Mouse (Mus musculus): ENCODE data around the gene Cxcl14. TPM values are rescaled to one million over a fixed set of nuclear protein-coding genes. Genes with fewer than 3 reads are reported as not detected.

The Cxcl14 gene
- polyA plus RNA-seq, 1 experiment from 2014 or later: 7.7 TPM

DNA sequence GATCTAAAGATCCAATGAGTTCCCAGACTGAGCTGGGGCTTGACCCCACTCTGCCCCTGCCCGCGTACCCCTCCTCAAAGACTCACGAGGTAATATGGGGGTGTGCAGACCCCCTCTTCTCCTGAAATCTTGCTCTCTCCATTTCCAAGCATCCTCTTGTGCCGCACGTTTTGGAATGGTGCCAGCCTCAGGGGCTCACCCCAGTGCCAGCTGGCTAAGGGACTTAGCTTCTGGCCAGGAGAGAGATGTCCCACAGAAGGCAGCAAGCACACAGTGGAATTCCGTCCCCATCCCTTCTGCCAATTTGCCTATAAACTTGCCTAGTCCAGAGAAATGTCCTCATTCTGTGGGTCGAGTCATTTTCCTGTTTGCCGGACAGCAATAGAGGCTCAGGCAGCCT, 43.6 kb downstream of the Cxcl14 start:
- TF ChIP-seq CTCF (IDR thresholded peaks at IDR 0.05): no peak
- in situ Hi-C loops (cut with MboI; ENCODE audit: low pct_unique_long_range_greater_than_20kb): loop anchor here (5.0 kb wide), 1 partner anchor 50 kb away; no protein-coding TSS in a partner anchor
- DNase-seq (ENCODE audit: low read depth, low spot score): no peak

DNA sequence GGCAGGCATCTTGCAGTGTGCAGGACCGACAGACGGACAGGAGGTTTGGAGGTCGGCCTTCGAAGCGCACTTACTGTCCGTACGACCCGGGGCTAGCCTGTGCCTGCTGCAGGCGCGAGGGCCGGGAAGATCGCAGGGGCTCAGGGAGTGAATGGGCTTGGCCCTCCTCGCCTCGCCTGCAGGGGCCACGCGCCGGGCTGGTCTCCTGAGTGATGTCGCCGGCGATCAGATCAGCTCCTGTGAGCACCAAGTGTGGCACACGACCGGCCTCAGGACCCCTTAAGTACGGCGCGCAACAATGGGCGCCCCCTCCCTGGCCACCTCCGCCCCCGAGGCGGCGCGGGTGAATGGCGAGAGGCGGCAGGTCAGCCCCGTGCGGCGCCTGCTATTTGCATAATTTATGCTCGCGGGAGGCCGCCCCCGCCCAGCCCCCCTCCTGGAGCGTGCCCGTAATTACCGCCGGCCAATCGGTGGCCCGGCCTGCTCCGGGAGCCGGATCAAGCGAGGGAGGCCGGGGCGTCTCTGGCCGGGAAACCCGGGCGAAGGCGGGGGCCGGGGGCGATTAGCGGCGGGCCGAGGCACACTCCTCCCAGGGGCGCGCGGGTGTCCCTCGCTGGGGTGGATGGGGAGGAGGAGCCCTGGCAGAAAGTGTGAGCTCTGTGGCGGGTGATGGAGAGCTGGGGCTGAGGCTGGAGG, 44.3 kb downstream of the Cxcl14 start, which contains the start of gene Neurog1:
TSS of gene Neurog1 (minus strand) at position 240 of the 696 bp plus-strand sequence.
- TF ChIP-seq CTCF (IDR thresholded peaks at IDR 0.05): no peak
- peaks cover 31% of the 10 kb centered on the region for H3K27me3 ChIP-seq
- peak; percentile 28 for ATAC-seq
- CTCF ChIA-PET: no interaction called here
- in situ Hi-C loops (cut with MboI; ENCODE audit: low pct_unique_long_range_greater_than_20kb): loop anchor here (5.0 kb wide), 1 partner anchor 50 kb away; no protein-coding TSS in a partner anchor
- no peak for DNase-seq (ENCODE audit: low read depth, low spot score)
- POLR2A ChIA-PET: no interaction called here

More for the DNA sequence above, 43.6 kb downstream of the Cxcl14 start:
- POLR2A ChIA-PET: interaction anchor here (0.5 kb wide), 1 partner anchor 1005 kb away, joined by 5 read pairs; no protein-coding TSS in a partner anchor
- CTCF ChIA-PET: interaction anchor here (1.7 kb wide), 1 partner anchor 54 kb away, joined by 4 read pairs; no protein-coding TSS in a partner anchor
- H3K27me3 ChIP-seq: peaks cover 33% of the 10 kb centered on the region
- no peak for ATAC-seq

DNA sequence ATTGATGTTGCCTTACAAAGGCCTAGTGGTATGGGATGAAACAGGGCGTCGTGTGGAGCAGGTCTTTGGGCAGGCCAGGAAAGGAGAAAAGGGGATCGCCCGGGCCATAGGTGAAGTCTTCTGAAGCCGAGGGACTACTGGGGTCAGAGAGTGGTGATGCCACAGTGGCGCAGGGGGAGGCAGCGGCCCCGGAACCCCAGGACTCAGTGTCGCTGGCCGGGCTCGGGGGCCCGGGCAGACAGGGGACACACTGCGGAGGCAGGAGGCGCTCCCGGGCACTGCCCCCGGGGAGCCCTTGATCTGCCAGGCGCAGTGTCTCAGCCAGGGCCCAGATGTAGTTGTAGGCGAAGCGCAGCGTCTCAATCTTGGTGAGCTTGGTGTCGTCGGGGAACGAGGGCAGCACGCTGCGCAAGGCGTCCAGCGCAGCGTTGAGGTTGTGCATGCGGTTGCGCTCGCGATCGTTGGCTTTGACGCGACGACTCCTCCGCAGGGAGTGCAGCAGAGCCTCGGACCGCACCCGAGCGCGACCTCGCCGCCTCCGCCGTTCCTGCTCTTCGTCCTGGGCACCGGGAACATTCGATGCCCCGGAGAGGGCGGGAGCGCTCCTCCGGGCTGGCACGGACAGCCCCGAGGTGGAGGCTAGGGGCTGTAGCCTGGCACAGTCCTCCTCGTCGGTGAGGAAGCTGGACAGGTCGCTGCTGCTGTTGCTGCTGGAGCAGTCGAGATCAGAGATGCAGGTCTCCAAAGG, 45.0 kb downstream of the Cxcl14 start:
- in situ Hi-C loops (cut with MboI; ENCODE audit: low pct_unique_long_range_greater_than_20kb): loop anchor here (5.0 kb wide), 1 partner anchor 49 kb away; no protein-coding TSS in a partner anchor
- DNase-seq (ENCODE audit: low read depth, low spot score): no peak

DNA sequence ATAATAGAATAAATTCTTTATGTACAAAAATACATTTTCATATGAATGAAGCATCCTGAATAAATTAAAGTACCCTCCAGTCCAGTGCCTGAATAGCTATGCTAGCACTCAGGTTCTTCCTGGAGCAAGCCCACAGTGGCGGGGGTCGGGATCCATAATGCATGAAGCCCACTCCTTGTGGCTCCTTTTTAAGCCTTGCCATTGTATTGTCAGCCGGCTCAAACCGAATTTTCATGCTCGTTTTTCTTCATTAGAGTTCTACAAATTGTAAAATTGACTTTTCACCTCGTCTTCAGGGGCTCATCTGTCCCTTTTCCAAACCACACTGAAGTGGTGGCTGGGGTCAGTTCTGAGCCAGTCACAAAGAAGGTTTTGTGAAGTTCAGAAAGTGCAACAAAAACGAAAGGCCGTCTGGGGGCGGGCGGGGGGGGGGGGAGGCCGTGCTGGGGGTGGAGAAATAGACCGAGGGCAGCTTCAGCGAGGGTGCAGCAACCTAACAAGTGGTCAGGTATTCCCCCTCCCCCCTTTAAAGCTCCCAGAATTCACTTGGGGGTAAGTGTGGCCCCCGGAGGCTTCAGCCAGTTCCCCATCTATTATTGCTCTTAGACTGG, 45.7 kb downstream of the Cxcl14 start:
- TF ChIP-seq CTCF (IDR thresholded peaks at IDR 0.05): no peak
- in situ Hi-C loops (cut with MboI; ENCODE audit: low pct_unique_long_range_greater_than_20kb): loop anchor here (5.0 kb wide), 1 partner anchor 48 kb away; no protein-coding TSS in a partner anchor
- peaks cover 31% of the 10 kb centered on the region for H3K27me3 ChIP-seq
- DNase-seq (ENCODE audit: low read depth, low spot score) (no peak), ATAC-seq (no peak)
- POLR2A ChIA-PET: interaction anchor here (0.7 kb wide), 1 partner anchor 9 kb away, joined by 3 read pairs; no protein-coding TSS in a partner anchor
- CTCF ChIA-PET: interaction anchor here (1.0 kb wide), 2 partner anchors 15 to 53 kb away, joined by 3 read pairs; no protein-coding TSS in a partner anchor

More for the DNA sequence above, 45.0 kb downstream of the Cxcl14 start:
- ChIA-PET POLR2A (no interaction called here), CTCF (no interaction called here)
- TF ChIP-seq CTCF (IDR thresholded peaks at IDR 0.05): no peak
- no peak for ATAC-seq
- peaks cover 31% of the 10 kb centered on the region for H3K27me3 ChIP-seq

DNA sequence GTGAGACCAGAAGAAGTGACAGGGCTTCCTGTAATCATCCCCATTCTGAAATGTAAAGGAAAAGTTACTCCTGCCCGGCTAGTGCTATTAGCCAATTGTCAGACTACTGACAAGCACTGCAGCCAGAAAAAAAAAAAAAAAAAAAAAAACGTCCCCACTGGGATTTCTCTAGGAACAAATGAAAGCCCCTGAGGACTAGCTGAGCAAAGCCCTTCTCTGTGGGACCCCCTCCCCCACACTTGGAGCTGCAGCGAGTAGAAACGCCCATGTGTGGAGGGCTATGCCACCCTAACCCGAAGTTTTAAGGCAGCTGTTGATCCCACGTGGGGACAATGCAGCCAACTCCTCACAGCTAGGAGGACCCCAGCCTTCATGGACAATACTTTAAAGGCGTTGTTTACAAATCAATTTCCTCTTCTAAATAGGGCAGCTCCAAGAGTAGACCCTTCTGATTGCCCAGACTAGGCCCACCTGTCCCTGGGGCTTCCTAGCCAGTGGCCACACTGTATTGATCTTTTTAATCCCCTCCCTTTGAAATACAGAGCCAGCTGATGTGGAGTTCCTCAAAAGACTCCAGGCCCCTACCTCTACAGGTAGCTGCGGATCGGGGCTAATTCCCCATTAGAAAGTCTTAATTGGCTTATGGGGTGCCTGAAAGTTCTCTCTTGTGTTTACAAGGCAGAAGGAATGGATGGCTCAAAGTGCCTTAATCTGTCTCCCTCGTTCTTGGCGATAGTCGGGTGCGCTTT, 46.6 kb downstream of the Cxcl14 start:
- DNase-seq (ENCODE audit: low read depth, low spot score): no peak
- no peak for TF ChIP-seq CTCF (IDR thresholded peaks at IDR 0.05)
- H3K27me3 ChIP-seq: peaks cover 31% of the 10 kb centered on the region

DNA sequence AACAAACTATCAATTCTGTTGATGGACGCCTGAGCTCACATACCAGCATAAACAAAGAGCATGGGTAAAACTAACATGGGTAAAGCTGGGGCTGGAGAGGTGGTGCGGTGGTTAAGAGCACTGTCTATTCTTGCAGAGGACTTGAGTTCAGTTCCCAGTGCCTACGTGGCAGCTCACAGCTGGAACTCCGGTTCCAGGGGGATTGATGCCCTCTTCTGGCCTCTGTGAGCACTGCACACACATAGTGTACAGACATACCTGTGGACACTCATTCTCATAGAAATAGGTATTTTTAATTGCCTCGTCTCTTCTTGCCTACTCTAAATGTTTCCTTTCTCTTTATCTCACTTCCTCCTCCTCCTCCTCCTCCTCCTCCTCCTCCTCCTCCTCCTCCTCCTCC, 53.2 kb downstream of the Cxcl14 start:
- CTCF ChIA-PET: no interaction called here

More for the DNA sequence above, 46.6 kb downstream of the Cxcl14 start:
- ChIA-PET POLR2A (interaction anchor here (0.7 kb wide), 1 partner anchor 10 kb away, joined by 3 read pairs; no protein-coding TSS in a partner anchor), CTCF (interaction anchor here (1.0 to 1.1 kb wide), 3 partner anchors 14 to 58 kb away, joined by 3 read pairs; no protein-coding TSS in a partner anchor)
- no peak for ATAC-seq
- in situ Hi-C loops (cut with MboI; ENCODE audit: low pct_unique_long_range_greater_than_20kb): loop anchor here (5.0 kb wide), 1 partner anchor 47 kb away; no protein-coding TSS in a partner anchor

DNA sequence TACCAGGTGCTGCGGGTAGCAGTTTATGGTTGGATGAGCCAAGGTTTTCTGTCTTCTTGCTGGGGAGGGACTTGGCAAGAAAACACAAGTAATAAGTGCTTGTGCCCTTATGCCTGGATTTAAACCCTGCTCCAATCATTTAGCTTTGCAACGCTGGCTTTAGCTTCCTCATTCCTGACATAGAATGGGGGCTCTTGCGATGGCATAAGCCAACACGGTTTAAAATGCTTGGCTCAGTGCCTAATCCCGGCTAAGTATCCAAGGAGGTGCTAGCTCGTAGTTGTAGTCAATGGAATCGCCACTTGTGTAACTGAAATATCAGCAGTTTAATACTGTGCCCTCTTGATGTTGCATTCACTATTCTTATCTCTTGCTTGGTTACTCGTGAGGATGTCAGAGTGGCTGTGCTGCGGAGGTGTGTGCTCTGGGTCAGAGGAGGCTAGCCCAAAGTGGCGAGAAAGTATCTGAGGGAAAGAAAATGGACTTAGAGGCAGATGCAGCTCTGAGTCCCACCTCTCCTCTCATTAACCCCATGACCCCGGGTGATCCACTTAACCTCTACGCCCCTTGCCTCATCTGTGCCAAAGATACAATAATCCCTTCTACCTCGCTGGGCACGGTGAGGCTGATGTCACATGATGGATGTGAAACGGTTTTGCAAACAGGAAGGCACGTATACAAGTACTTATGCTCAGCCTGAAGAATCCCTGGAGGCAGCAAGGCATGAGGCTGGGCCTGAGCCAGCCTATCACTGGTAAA, 56.2 kb downstream of the Cxcl14 start:
- in situ Hi-C loops (cut with MboI; ENCODE audit: low pct_unique_long_range_greater_than_20kb): no loop called here
- ChIA-PET CTCF (no interaction called here), POLR2A (no interaction called here)
- ATAC-seq (no peak), DNase-seq (ENCODE audit: low read depth, low spot score) (no peak)
- TF ChIP-seq CTCF (IDR thresholded peaks at IDR 0.05): no peak
- H3K27me3 ChIP-seq: peaks cover 7% of the 10 kb centered on the region

More for the DNA sequence above, 53.2 kb downstream of the Cxcl14 start:
- no peak for TF ChIP-seq CTCF (IDR thresholded peaks at IDR 0.05)
- no peak for DNase-seq (ENCODE audit: low read depth, low spot score)
- no peaks in the 10 kb centered on the region for H3K27me3 ChIP-seq
- POLR2A ChIA-PET: no interaction called here
- in situ Hi-C loops (cut with MboI; ENCODE audit: low pct_unique_long_range_greater_than_20kb): no loop called here
- ATAC-seq: no peak

Other genes starting within 250 kb of the Cxcl14 start
- 185 TPM for gene H2afy, start 160.2 kb downstream of the Cxcl14 start, polyA plus RNA-seq (2021)
- not detected for gene Tifab, start 117.7 kb downstream of the Cxcl14 start, polyA plus RNA-seq (2021)
- 0.04 TPM for gene Neurog1, start 44.4 kb downstream of the Cxcl14 start, polyA plus RNA-seq (2021)
- gene Gm3045, start 130.0 kb upstream of the Cxcl14 start, polyA plus RNA-seq (2021): not detected
- gene Slc25a48, start 141.8 kb upstream of the Cxcl14 start, polyA plus RNA-seq (2021): 1.1 TPM
- gene Il9, start 185.7 kb upstream of the Cxcl14 start, polyA plus RNA-seq (2021): not detected
- gene Fbxl21, start 225.9 kb upstream of the Cxcl14 start, polyA plus RNA-seq (2021): 3.8 TPM